Mouse (Mus musculus) megakaryocyte progenitor cell, adult 5-6 weeks (primary cell): ENCODE data around the gene Sumo3. TPM values are rescaled to one million over a fixed set of nuclear protein-coding genes. Genes with fewer than 3 reads are reported as not detected.

Experiments
- ATAC-seq: replicated peaks from 2 replicates; pipeline ENCODE4 v1.8.0; 2016; ENCODE audit warnings: mild to moderate bottlenecking, moderate TSS enrichment, inconsistent platforms; ENCODE audit not compliant: poor library complexity
- total RNA-seq, 2 experiments: library from RNA; stranded (forward) in 1 of 2; stranded (reverse) in 1 of 2; fragments of 157-497, 149-512 nt in 1 of 2; fragments of 200-1000 nt in 1 of 2; gene quantifications; 2 replicates each; pipeline versions ENCODE4 v1.2.3 to v1.2.4; 2015 to 2017

Gene Sumo3
- total RNA-seq, 2 experiments from 2014 or later: 38.8 to 187 TPM

GRCm38 (mm10) chr10:77588036-77588435, 17.9 kb upstream of the Sumo3 start:
- ATAC-seq: no peak

GRCm38 (mm10) chr10:77589117-77589516, 16.8 kb upstream of the Sumo3 start:
- no peak for ATAC-seq

GRCm38 (mm10) chr10:77589749-77590148, 16.1 kb upstream of the Sumo3 start:
- ATAC-seq: no peak

GRCm38 (mm10) chr10:77590812-77591211, 15.1 kb upstream of the Sumo3 start:
- ATAC-seq: peak; percentile 95

GRCm38 (mm10) chr10:77591546-77591945, 14.4 kb upstream of the Sumo3 start:
- ATAC-seq: no peak

- no peak for ATAC-seq
These were observed 9.8 kb upstream of the Sumo3 start for GRCm38 (mm10) chr10:77596060-77596459.

GRCm38 (mm10) chr10:77603021-77603420, 2.9 kb upstream of the Sumo3 start:
- no peak for ATAC-seq

GRCm38 (mm10) chr10:77604111-77604510, 1.8 kb upstream of the Sumo3 start:
- ATAC-seq: no peak

- ATAC-seq: no peak
These were observed 939 bp upstream of the Sumo3 start for GRCm38 (mm10) chr10:77604958-77605357.

GRCm38 (mm10) chr10:77605368-77605767, 529 bp upstream of the Sumo3 start:
- peak; percentile 55 for ATAC-seq

- ATAC-seq: 0 out of 2 replicates have a peak, but pooled peaks have one; percentile 4
These were observed 958 bp downstream of the Sumo3 start for GRCm38 (mm10) chr10:77606855-77607254.

GRCm38 (mm10) chr10:77607441-77607840, 1.5 kb downstream of the Sumo3 start:
- ATAC-seq: no peak

GRCm38 (mm10) chr10:77608589-77608988, 2.7 kb downstream of the Sumo3 start:
- no peak for ATAC-seq

- no peak for ATAC-seq
These were observed 4.5 kb downstream of the Sumo3 start for GRCm38 (mm10) chr10:77610221-77610961.

- no peak for ATAC-seq
These were observed 7.5 kb downstream of the Sumo3 start for GRCm38 (mm10) chr10:77613409-77613808.

- ATAC-seq: no peak
These were observed 9.8 kb downstream of the Sumo3 start for GRCm38 (mm10) chr10:77615647-77616046.

- 0 out of 2 replicates have a peak, but pooled peaks have one; percentile 46 for ATAC-seq
These were observed 10.3 kb downstream of the Sumo3 start for GRCm38 (mm10) chr10:77616166-77616565.

- no peak for ATAC-seq
These were observed 11.0 kb downstream of the Sumo3 start for GRCm38 (mm10) chr10:77616926-77617325.

- ATAC-seq: no peak
These were observed 15.6 kb downstream of the Sumo3 start for GRCm38 (mm10) chr10:77621546-77621945.

GRCm38 (mm10) chr10:77622055-77622988, 16.4 kb downstream of the Sumo3 start, which contains the start of gene Ube2g2:
Ube2g2 (plus strand) TSS chr10:77622275.
- ATAC-seq: peak; percentile 89

GRCm38 (mm10) chr10:77623069-77623492, 17.2 kb downstream of the Sumo3 start:
- peak; percentile 12 for ATAC-seq
